Mouse (Mus musculus): ENCODE results near the gene Olfr878. TPM values are rescaled to one million over a fixed set of nuclear protein-coding genes. Genes with fewer than 3 reads are reported as not detected.

Gene Olfr878
- polyA plus RNA-seq (2012; rRNA removed), result not detected in 2 replicates

DNA sequence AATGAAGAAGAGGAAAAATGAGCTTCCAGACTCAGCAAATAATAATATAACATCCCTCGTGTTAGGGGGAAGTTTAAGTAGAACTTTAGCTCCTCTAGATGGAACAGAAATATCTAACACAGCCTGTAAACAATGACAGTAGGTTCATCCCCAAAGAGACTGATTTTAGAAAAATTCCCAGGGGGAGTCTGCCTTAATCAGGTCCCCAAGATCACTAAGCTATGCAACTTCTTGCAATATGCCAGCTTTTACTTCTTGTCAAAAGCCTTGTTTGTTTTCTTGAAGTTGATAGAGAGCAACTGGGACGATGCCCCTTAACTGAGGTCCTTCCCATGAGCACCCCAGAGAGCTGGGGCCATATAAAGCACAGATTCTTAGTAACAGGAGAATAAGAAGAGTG, at the start of gene Olfr878:
Gene Olfr878, plus strand, starts transcription at position 301 of the 400 bp plus-strand sequence.

GRCm38 (mm10) chr9:37896661-37897060, 21.0 kb upstream of the Olfr878 start, which contains the start of gene Olfr145:
Gene Olfr145 (plus strand): TSS chr9:37896724.

Other genes with a start within 250 kb of the Olfr878 start
- gene Panx3, start 248.6 kb upstream of the Olfr878 start, polyA plus RNA-seq (2012; rRNA removed), result not detected in 2 replicates
- gene Olfr160, start 201.6 kb upstream of the Olfr878 start, polyA plus RNA-seq (2012; rRNA removed), result not detected in 2 replicates
- gene Olfr874, start 172.7 kb upstream of the Olfr878 start, polyA plus RNA-seq (2012; rRNA removed), result not detected in 2 replicates
- not detected in 2 replicates for gene Olfr875, start 146.0 kb upstream of the Olfr878 start, polyA plus RNA-seq (2012; rRNA removed)
- gene Olfr876, start 114.8 kb upstream of the Olfr878 start, polyA plus RNA-seq (2012; rRNA removed), result not detected in 2 replicates
- not detected in 2 replicates for gene Olfr877, start 63.6 kb upstream of the Olfr878 start, polyA plus RNA-seq (2012; rRNA removed)
- not detected in 2 replicates for gene Olfr145, start 21.1 kb upstream of the Olfr878 start, polyA plus RNA-seq (2012; rRNA removed)
- gene Olfr881, start 74.0 kb downstream of the Olfr878 start, polyA plus RNA-seq (2012; rRNA removed), result not detected in 2 replicates
- gene Olfr883, start 108.0 kb downstream of the Olfr878 start, polyA plus RNA-seq (2012; rRNA removed), result not detected in 2 replicates
- gene Olfr884, start 128.7 kb downstream of the Olfr878 start, polyA plus RNA-seq (2012; rRNA removed), result not detected in 2 replicates
- gene Olfr885, start 143.5 kb downstream of the Olfr878 start, polyA plus RNA-seq (2012; rRNA removed), result not detected in 2 replicates
- not detected in 2 replicates for gene Olfr887, start 166.2 kb downstream of the Olfr878 start, polyA plus RNA-seq (2012; rRNA removed)
- not detected in 2 replicates for gene Olfr888, start 190.3 kb downstream of the Olfr878 start, polyA plus RNA-seq (2012; rRNA removed)
- under 0.01 TPM in 1 of 2 replicates, not detected in the other for gene Olfr889, start 197.4 kb downstream of the Olfr878 start, polyA plus RNA-seq (2012; rRNA removed)
- not detected in 2 replicates for gene Olfr890, start 224.7 kb downstream of the Olfr878 start, polyA plus RNA-seq (2012; rRNA removed)